Mouse (Mus musculus) adrenal gland (tissue): Measurements from ENCODE around the gene Tom1l2.

ENCODE experiments used
- intact Hi-C: fragments of 180-260 bp; cut with DNase I; formaldehyde crosslinking; loops from one replicate; pipeline ENCODE4 v1.15.1; 2025

Gene Tom1l2

DNA sequence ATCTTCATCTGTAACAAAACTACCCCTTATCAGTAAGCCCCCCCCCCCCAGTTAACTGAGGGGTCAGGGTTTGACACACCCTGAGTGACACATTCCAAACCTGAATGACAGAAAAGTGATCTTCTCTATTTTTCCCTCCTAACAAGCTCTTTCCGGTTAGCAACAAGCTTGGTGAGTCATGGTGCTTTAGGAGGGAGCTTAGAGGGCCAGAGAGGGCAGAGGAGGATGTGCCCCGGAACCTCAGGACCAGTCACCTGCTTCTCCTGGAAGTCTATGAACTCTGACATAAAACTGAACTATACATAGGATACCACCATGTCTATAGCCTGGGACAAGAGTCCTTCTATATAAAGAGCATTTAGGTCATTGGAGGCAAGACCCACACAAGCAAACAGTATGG is 44.6 kb downstream of the Tom1l2 start:
- intact Hi-C loops, result loop anchor here (5.0 kb wide), 2 partner anchors 39 to 104 kb away; no protein-coding TSS in a partner anchor

DNA sequence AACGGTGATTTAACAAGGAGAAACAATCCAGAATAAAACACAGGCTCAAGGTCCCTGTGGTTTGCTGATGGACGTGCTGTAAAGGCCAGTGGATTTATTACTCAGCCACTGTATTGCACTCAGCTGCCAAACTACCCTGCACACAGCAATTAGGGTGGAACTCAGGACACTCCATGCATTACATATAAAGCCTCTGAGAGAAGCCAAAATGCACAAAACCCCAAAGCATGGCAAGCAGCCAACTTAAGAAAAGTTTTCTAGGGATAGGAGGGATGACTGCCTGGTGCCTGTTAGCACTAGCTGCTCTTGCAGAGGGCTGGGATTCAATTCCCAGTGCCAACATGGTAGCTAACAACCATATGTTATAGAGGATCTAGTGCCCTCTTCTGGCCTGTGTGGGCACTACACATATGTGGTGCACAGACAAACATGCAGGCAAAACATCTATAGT is 45.3 kb downstream of the Tom1l2 start:
- intact Hi-C loops, result loop anchor here (5.0 kb wide), 2 partner anchors 40 to 105 kb away; no protein-coding TSS in a partner anchor

DNA sequence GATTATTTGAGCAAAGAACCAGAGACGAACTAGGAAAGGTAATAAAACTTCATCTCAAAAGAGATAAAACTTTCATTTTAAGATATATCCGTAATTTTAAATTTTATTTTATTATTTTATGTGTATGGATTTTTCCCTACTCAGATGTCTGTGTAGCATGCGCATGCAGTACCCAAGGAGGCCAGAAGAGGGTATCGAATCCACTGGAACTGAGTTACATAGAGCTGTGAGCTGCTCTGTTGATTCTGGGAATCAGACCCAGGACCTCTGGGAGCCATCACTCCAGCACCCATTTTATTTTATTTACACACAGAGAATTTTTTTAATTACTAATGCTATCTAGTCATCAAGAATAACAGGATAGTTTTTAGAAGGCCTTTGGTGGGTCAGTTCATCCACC is 45.9 kb downstream of the Tom1l2 start:
- intact Hi-C loops, result loop anchor here (5.0 kb wide), 2 partner anchors 40 to 105 kb away; no protein-coding TSS in a partner anchor

DNA sequence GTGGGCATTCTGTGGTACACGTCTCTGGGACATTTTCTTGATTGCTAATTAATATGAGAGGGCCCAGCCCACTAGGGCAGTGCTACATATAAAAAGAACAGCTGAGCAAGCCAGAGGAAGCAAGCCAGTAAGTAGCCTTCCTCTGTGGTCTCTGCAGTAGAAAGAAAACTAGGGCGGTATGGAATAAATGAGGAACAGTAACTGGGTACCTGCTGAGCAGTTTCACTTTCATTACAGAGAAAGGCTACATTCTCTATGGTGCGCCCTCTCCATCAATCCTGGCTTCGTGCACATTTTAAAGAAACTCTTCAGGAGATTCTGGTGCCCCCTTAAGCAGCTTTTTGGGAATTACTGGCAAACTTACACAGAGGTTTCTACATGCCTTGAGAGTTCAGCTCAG is 47.1 kb downstream of the Tom1l2 start:
- intact Hi-C loops, result loop anchor here (5.0 kb wide), 2 partner anchors 42 to 107 kb away; no protein-coding TSS in a partner anchor

DNA sequence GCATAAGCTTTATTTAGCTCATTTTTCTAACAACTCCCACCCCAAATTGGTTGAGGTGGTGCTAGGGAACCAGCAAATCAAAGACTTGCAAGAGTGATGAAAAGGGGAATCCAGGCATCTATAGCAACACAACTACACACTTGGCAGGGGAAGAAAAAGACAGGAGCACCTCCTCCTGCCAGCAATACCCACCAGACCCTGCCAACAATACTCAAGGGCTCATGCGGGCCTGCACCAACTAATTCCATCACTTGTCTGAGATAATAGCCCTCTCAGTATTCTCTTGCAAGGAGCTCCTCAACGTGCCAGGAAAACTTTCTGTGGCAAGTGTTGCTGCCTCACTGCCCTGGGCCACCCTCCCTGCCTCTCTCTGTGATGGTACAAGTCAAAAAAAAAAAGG is 49.2 kb downstream of the Tom1l2 start:
- intact Hi-C loops, result no loop called here

DNA sequence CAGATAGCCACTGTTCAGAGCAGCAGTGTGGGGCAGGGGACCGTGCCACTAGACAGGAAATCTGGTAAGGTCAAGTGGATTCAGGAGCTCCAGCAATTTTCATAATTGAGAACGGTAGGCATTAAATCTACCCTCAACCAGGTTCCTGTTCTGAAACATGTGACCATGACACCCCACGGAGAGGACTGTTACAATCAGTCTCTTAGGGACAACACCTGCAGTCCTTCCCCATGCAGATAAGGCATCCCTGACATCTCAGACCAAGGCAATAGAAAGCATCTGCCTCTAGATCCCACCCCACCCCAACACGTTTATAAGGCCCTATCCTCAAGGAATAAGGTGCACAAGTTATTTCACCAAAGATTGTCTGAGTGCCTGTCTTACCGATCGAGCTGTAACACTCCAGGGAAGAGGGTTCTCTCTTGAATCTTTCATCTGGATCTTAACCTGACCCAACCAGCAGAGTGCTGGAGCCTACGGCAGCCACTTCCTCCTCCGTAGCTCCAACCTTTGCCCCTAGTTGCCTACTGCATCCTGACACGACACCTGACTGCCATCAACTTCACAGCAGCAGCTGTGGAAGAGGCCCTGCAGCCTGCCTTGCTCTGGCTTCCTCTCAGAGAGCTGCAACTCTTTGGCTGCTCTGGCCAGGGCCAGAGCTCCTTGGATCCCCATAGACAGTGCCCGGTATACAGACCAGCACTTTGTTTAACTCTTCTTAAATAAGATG is 50.2 kb downstream of the Tom1l2 start:
- intact Hi-C loops, result no loop called here

DNA sequence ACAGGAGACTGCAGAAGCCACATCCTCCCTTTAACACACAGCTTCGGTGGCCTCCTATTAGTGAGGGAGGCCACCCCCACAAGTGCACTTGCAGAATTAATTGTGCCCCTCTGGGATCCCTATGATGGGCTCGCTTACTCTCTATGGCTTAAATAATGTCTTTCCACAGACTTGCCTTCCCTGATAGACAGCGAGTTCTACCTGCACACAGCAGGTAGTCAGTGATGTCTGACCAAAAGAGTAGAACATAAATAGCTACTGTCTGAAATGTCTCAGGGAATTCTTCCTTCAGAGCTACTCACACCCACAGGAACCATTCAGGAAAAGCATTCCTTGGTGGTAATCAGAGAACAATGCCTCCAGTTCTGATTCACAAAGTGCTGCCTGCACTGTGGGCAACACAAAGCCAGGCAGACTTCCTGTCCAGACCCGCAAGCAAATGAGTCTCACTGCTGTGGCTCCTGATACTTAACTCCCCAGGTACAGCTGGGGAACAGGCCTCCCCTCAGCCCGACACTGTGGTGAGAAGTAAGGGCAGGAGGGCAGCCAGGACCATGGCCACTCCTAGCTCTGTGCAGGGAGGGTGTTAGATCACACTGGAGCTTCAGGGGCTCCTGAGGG is 51.0 kb downstream of the Tom1l2 start:
- intact Hi-C loops, result no loop called here

DNA sequence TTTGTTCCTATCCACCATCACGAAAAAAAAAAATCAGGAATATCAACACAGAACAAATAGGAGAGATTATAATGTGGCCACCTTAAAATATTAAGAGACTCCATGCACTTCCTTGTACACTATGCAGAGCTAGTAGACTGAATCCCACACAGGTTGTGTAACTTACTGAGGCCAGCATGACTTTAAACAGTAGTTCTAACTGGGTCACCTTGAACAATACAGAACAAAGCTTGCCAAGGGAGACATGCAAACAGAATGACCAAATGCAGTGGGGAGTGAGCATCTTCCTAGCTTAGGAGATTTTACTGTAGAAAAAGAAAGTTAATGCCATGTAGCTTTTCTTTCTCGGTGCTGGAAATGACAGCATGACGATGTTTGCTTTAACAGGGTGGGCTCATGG is 52.4 kb downstream of the Tom1l2 start:
- intact Hi-C loops, result no loop called here

DNA sequence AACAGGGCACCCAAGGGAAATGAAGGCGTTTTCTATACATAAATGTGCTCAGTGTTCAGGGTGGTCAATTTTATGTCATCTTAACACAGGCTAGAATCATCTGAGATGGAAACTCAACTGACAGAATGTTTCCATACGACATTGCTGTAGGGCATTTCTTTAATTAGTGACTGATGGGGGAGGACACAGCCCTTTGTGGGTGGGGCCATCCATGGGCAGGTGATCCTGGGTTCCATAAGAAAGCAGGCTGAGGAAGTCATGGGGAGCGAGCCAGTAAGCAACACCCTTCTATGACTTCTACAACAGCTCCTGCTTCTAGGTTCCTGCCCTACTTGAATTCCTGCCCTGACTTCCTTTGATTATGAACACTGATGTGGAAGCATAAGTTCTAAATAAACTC is 54.9 kb downstream of the Tom1l2 start:
- intact Hi-C loops, result loop anchor here (10.0 kb wide), 1 partner anchor 193 kb away; the partner anchor contains the start of gene Rai1

DNA sequence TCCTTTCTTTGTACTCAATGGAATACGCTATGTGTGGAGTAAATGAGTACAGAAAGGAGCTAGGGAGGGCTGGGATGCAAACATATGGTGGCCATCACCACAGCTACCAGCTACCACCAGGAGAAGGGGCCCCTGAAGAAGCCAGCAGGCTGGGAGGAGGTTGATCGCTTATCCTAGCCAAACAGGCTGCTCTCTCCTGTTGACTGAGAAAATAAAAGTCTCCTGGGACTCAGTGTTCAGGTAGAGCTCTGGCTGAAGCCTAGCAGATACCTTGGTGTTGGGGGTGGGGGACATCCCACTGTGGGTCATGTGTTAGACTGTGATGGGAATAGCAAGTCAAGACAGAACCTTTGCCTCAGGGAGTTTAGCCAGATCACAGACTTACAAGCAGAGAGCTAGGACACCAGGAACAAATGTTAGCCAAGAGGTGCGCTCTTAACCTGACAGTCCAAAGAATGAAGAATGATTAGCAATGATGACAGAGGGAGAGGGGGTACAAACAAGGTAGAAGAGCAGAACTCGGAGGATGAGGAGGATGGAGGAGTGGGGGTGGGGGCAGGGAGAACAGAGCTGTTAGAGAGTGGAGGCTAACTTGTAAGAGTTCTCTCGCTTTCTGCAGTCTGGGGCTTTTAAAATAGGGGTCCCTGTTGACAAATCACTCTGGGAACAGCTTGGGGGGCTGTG is 57.9 kb downstream of the Tom1l2 start:
- intact Hi-C loops, result loop anchor here (10.0 kb wide), 1 partner anchor 190 kb away; the partner anchor contains the start of gene Rai1

DNA sequence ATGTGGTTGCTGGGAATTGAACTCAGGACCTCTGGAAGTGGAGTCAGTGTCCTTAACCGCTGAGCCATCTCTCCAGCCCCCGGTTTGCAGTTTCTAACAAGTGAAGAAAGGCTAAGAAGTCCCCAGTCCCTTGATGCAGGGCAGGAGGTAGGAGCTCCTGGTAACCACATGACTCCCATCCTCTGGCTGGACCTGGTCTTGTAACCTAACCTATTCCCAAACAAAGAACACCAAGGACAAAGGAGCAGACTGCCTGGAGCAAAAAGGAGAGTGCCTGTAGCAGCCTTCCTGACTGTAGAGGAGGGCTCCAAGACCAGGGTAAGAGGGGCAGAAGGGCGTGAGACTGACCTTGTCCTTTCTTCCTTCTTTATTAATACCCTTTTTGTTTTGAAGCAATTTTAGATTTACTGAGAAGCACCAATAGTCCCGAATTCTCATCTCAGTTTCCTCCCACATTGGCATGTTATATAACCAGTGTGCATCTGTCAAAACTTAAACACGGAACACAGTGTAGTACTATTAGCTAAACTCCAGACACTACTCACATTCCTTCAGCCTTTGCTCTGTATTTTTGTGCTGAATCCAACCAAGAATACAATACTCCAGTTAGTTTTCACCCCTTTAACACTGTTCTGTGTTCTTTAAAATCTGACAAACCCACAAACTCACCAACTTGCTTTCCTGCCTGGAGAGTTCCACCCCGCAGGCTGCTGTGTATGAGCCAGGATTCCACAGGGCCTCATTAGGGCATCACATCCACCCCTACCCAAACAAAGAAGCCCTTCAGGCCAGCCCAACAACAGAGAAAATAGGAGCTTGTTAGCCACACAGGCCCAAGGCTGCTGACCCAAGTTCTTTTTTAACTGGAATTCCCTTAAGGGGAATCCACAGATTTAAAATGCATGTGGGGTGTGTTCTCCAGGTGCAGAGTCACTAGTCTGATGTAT is 58.7 kb downstream of the Tom1l2 start:
- intact Hi-C loops, result loop anchor here (2.0 to 10.0 kb wide), 2 partner anchors 43 to 189 kb away; partner anchors contain the start of gene Rai1

DNA sequence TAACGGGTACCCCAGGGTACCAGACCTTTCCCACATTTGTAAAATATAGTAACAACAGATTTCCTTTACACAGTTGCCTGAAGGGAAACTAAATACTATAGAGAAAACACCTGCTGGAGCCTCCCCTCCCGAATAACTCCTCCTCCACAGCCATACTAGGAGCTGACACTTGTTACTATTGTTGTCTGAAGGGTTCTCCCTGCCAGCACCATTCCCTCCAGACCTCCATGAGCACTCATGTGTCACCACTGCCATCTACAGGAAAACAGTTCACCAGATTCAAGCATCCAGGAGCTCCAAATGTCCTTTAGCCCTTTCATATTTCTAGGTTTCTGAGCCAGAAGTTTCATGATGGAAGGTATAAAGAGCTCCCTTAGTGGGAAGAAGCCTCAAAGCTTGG is 60.0 kb downstream of the Tom1l2 start:
- intact Hi-C loops, result loop anchor here (2.0 to 10.0 kb wide), 2 partner anchors 42 to 188 kb away; partner anchors contain the start of gene Rai1

DNA sequence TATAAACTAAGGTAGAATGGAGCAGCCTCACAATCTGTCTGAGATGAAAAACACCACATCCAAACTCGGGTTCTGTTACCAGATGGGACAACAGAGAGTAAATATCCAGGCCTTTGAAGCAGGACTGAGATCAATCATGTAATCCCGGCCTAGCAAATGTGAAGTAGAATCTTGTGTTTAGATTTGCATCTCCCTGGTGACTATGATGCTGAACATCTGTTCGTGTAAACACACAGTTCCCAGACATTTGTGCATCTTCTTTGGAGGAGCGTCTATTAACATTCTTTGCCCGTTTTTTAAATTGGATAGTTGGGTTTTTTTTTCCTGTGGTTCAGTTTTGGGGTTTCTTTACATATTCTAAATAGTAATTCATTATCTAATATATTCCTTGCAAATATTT is 63.7 kb downstream of the Tom1l2 start:
- intact Hi-C loops, result loop anchor here (5.0 kb wide), 1 partner anchor 87 kb away; no protein-coding TSS in a partner anchor

DNA sequence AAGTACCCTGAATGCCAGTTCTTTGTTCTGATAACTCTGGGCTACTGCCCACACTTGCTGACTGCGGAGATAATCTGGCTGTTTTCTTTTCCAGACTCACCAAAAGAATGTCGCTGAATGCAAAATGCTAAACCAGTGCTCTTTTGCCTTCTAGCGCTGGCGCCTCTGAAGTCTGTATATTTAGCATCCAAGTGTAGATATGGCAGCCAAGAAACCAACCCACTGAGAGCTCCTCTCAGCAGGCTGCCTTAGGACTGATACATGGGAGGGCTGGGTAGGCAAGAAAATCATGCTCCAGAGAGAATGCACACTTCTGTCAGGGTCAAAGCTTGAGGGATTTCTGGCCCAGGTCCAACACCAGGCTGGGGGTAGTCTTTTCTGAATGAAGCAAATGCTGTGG is 66.4 kb downstream of the Tom1l2 start:
- intact Hi-C loops, result loop anchor here (5.0 kb wide), 1 partner anchor 84 kb away; no protein-coding TSS in a partner anchor

DNA sequence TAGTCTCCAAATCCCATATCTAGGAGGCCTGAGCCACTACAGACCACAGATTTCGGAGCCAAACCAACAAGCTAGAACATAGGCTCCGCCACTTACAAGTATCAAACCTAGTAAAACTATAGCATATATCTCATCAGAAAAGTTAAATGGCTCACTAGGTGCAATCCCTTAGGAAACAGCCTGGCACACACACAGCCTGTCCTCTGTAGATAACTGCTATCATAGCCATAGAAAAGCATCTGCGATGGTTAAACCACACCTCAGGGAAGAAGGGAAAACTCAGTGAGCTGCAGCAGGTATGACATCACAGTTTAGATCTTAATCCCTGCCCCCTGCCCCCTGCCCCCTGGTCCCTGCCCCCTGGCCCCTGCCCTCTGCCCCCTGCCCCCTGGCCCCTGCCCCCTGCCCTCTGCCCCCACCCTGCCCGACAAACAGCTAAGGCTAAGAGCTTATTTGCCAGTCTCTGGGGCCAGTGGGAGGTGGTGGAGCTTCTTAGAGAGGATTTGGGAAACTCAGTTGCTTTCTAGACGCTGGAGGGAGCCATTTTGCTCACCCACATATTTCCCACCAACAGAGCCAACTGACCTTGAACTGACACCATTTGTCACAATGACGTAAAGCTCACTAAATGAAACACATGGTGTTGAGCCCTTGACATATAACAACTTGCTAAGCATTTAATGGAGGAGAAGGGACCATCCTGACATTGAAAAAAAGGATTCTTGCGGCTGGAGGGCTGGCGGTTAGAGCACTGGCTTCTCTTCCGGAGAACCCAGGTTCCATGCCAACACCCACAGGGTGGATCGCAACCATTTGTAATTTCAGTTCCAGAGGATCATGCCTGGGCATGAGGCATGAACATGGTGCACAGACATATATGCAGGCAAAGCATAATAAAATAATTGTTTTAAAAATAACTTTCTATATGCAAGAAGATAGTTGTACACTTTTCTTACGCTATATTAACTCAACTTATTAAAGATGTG is 72.0 kb downstream of the Tom1l2 start:
- intact Hi-C loops, result no loop called here

DNA sequence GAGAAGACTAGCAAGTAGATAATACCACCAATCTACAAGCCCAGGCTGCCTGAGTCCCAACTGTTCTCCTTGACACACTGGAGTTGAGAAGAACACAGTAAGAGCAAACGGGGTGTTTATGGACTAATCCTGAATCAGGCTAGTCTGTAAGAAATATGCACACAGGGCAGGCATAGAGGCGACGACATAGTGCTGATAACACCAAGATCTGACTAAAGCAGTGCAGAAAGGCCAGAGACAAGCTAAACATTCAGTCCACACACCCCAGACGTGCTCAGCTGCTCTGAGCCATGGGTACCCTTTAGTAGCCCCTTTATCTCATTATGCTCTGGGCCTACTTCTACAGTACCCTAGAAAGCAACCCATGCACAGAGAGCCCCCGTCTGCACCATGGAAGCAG is 73.2 kb downstream of the Tom1l2 start:
- intact Hi-C loops, result no loop called here

DNA sequence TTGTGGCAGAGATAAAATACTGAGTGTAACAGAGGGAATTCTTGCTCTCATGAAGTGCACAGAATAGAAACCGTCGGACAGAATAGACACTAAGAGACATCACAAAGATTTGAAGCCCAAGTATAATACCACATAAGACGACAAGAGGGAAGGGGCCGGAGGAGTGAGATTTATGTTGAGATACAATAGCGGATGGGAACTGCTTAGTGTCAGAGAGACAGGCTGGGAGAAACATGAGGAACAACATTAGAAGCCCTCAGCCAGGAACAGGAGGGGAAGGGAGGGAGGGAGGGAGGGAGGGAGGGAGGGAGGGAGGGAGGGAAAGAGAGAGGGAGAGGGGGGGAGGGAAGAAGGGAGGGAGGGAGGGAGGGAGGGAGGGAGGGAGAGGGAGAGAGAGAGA is 74.9 kb downstream of the Tom1l2 start:
- intact Hi-C loops, result no loop called here

DNA sequence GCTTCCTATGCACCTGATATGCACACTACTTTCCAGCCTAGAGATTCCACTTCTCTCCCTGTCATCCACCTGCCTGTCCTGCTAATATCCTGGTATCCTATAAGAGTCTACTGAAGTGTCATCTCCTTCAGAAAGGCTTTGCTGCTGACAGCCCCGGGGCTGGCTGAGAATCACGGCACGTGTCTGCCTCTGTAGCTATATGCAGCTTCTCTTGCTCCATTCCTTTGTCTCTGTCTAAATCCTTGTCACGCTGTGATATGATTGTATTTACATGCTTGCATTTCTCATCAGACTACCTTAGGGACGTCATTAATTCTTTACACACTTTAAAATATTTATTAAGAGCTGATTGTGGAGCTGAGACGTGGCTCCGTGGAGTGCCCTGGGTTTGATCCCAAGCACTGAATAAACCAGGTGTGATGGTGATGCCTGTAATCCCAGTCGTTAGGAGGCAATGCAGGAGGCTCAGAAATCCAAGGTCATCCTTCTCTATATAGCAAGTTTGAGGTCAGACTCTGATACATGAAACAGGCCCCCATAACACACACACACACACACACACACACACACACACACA is 75.5 kb downstream of the Tom1l2 start:
- intact Hi-C loops, result no loop called here
